Mouse (Mus musculus) kidney, postnatal 36 days (tissue): ENCODE results near the gene Rab33b.
A peak's percentile ranks its signal among the peaks of the same experiment; 100 is the strongest.
"Not testable (repeated sequence)": the region's sequence is repeated elsewhere in the genome, so short reads cannot be mapped to it uniquely, and the experiment has no call there.

Experiments
- DNase-seq, 2 experiments: peaks; one replicate each; pipeline ENCODE4 v3.0.0; 2021 to 2022; ENCODE audit warnings: mixed read lengths in 2 of 2

The Rab33b gene

GRCm38 (mm10) chr3:51483741-51484359, at the start of gene Rab33b:
Rab33b (plus strand) TSS chr3:51483920.
- peak; percentile 97 to 98 for DNase-seq

GRCm38 (mm10) chr3:51434364-51434763, 49.4 kb upstream of the Rab33b start:
- not testable (repeated sequence) for DNase-seq

- no peak for DNase-seq
These were observed 48.7 kb upstream of the Rab33b start for GRCm38 (mm10) chr3:51434871-51435595.

- DNase-seq: no peak
These were observed 15.2 kb upstream of the Rab33b start for GRCm38 (mm10) chr3:51468530-51468929.

GRCm38 (mm10) chr3:51475706-51476105, 8.0 kb upstream of the Rab33b start:
- DNase-seq: no peak

GRCm38 (mm10) chr3:51479893-51480292, 3.8 kb upstream of the Rab33b start:
- DNase-seq: no peak

- DNase-seq: peak; percentile 48 to 74
These were observed 2.7 kb upstream of the Rab33b start for GRCm38 (mm10) chr3:51481059-51481458.

GRCm38 (mm10) chr3:51481881-51482280, 1.8 kb upstream of the Rab33b start:
- DNase-seq: no peak

- DNase-seq: no peak
These were observed 939 bp upstream of the Rab33b start for GRCm38 (mm10) chr3:51482781-51483180.

GRCm38 (mm10) chr3:51484370-51484769, 650 bp downstream of the Rab33b start:
- DNase-seq: no peak

GRCm38 (mm10) chr3:51485347-51485746, 1.6 kb downstream of the Rab33b start:
- DNase-seq: no peak

- no peak for DNase-seq
These were observed 2.9 kb downstream of the Rab33b start for GRCm38 (mm10) chr3:51486491-51487195.

- no peak for DNase-seq
These were observed 6.5 kb downstream of the Rab33b start for GRCm38 (mm10) chr3:51490088-51490753.

- DNase-seq: no peak
These were observed 9.6 kb downstream of the Rab33b start for GRCm38 (mm10) chr3:51493272-51493838.

- DNase-seq: no peak
These were observed 10.7 kb downstream of the Rab33b start for GRCm38 (mm10) chr3:51494466-51494865.

- DNase-seq: no peak
These were observed 11.9 kb downstream of the Rab33b start for GRCm38 (mm10) chr3:51495646-51496045.

GRCm38 (mm10) chr3:51497978-51498377, 14.3 kb downstream of the Rab33b start:
- no peak for DNase-seq

GRCm38 (mm10) chr3:51498659-51499058, 14.9 kb downstream of the Rab33b start:
- no peak for DNase-seq

GRCm38 (mm10) chr3:51499876-51500275, 16.2 kb downstream of the Rab33b start:
- no peak for DNase-seq

GRCm38 (mm10) chr3:51504385-51504952, 20.7 kb downstream of the Rab33b start:
- DNase-seq: no peak

GRCm38 (mm10) chr3:51505465-51505864, 21.7 kb downstream of the Rab33b start:
- DNase-seq: peak; percentile 17 to 35

GRCm38 (mm10) chr3:51510903-51511302, 27.2 kb downstream of the Rab33b start:
- peak; percentile 72 to 90 for DNase-seq
